Mouse (Mus musculus) cortical plate, adult 2 months (tissue): ENCODE results near the gene Plekhm3. TPM values are rescaled to one million over a fixed set of nuclear protein-coding genes. Genes with fewer than 3 reads are reported as not detected.

Experiments used
- H3K27ac ChIP-seq: fragments of 200-500 bp; 2 replicates; pipeline ENCODE4 v1.5.1; 2012; ENCODE audit warnings: low read length, control low read depth, inconsistent platforms; ENCODE audit not compliant: insufficient read depth
- H3K4me1 ChIP-seq: fragments of 200-500 bp; 2 replicates; pipeline ENCODE4 v1.6.1; 2011; ENCODE audit warnings: low read length; ENCODE audit not compliant: control insufficient read depth, insufficient read depth
- H3K4me3 ChIP-seq: fragments of 200-500 bp; 2 replicates; pipeline ENCODE4 v1.5.1; 2011; ENCODE audit warnings: mild to moderate bottlenecking, low read length, control low read depth; ENCODE audit not compliant: insufficient read depth
- CTCF ChIP-seq: fragments of 200-500 bp; IDR thresholded peaks from 2 replicates; pipeline ENCODE4 v1.5.1; 2011; ENCODE audit warnings: mild to moderate bottlenecking, control low read depth, low read length; ENCODE audit not compliant: insufficient read depth; ENCODE audit errors: extremely low read depth
- POLR2A ChIP-seq: fragments of 200-500 bp; IDR thresholded peaks from 2 replicates; pipeline ENCODE4 v1.6.1; 2011; ENCODE audit warnings: mild to moderate bottlenecking, low read length, control low read depth; ENCODE audit not compliant: insufficient read depth; ENCODE audit errors: extremely low read depth
- polyA plus RNA-seq: library from polyadenylated mRNA; depleted of rRNA; stranded (reverse); fragments of >200 nt; gene quantifications from 2 replicates; pipeline ENCODE4 v1.2.3, GENCODE M21; 2012

The Plekhm3 gene
- polyA plus RNA-seq, 1 experiment = 15.4 TPM

- H3K4me1 ChIP-seq = peaks cover 6% of the 10 kb centered on the region
- H3K27ac ChIP-seq = 0 out of 2 replicates have a peak overlapping the region, but pooled peaks have one; percentile 9
- TF ChIP-seq POLR2A (no peak), CTCF (no peak)
- no peak overlapping the region for H3K4me3 ChIP-seq
Observed at GRCm38 (mm10) chr1:64792521-64793233, 163.9 kb downstream of the Plekhm3 start.

GRCm38 (mm10) chr1:64791826-64792225, 164.8 kb downstream of the Plekhm3 start:
- H3K4me3 ChIP-seq = no peak overlapping the region
- H3K4me1 ChIP-seq = peaks cover 6% of the 10 kb centered on the region
- 0 out of 2 replicates have a peak overlapping the region, but pooled peaks have one; percentile 9 for H3K27ac ChIP-seq
- no peak for TF ChIP-seq CTCF

DNA sequence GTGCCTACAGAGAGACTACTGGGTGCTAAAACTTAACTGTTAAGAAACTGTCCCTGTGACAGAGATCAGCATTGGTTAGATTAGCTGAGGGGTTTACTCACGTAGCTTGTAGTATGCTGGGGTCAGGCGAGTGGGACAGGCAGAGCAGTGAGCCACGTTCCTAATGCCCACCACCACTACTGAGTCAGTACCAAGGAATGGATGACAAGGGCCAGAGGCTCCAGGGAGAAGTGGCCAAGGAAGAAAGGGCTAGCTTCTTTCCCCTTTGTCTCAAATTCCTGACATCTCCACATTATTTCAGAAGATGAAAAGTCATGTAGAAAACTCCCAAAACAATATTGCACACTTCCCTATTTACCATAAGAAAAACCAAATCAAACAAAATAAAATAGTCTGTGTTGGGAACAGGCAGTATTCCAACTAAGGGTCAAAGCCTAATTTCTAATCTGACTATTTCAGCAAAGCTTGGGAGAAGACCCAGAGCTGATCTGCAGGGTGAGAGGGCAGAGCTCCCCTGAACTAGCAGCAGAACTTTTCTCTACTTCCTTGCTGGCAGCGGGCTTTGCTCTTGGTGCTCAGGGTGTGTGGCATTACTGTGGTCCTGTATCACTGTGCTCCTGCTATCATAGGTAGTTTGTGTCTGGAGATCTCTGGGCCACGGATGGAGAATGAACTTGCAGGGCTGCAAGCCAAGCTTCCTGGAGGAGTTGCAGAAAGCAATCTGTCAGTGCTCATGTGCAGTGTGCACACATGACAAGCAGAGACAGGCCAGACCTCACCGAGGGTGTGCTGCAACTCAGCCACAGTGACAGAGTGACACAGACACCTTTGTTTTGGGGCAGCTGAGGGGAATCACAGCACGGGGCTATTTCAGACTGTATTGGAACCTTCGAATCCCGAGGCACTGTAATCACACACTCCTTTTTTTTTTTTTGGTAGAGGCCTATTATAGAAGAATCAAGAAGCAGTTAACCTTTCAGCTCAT, 165.5 kb downstream of the Plekhm3 start:
- Histone ChIP-seq H3K4me1 (peaks cover 6% of the 10 kb centered on the region), H3K27ac (no peak overlapping the region), H3K4me3 (no peak overlapping the region)
- no peak for TF ChIP-seq POLR2A
- TF ChIP-seq CTCF = no peak

GRCm38 (mm10) chr1:64787701-64788515, 168.7 kb downstream of the Plekhm3 start:
- Histone ChIP-seq H3K4me1 (peaks cover 5% of the 10 kb centered on the region), H3K27ac (no peak overlapping the region), H3K4me3 (no peak overlapping the region)
- TF ChIP-seq POLR2A = no peak
- TF ChIP-seq CTCF = no peak

DNA sequence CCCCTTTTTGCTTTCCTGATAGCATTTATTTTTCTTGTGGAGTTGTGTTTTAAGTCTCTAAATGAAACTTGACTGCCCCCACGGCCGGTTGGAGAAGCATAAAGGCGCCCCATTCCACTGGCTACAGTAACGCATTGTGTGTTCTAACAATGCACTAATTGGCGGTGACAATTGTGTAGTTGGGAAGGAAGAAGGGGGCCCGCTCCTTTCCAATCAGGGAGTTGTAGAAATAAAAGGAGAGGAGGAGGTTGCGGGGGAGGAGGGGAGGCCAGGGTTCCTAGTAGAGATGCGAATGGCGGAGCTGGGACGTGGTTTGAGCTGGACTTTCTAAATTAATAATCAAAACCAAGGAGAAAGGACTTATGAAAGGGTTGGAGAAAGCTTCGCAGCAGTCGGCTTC, 176.8 kb downstream of the Plekhm3 start:
- H3K4me3 ChIP-seq = no peak overlapping the region
- no peaks in the 10 kb centered on the region for H3K4me1 ChIP-seq
- H3K27ac ChIP-seq = no peak overlapping the region
- TF ChIP-seq POLR2A = no peak
- no peak for TF ChIP-seq CTCF

GRCm38 (mm10) chr1:64779415-64779814, 177.2 kb downstream of the Plekhm3 start:
- no peak for TF ChIP-seq CTCF
- no peak for TF ChIP-seq POLR2A
- H3K4me3 ChIP-seq = no peak overlapping the region

DNA sequence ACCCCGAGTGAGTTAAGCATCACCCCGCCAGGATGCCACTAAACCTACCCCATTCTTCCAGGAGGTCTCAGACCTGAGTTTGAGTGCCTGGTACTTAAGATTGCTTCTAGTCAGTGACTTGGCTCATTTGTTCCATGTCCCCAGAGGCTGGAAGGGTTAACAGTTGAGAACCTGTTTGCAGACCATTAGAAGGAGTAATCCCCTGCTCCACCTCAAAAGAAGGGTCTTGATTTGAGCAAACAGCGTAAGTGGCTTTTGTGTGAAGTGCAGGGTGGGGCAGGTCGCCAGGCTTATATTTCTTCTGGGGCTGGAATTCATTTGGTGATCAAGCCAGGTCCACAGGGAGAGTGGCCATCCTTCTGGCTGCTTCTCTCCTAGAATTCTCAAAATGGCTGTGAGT, 183.3 kb downstream of the Plekhm3 start:
- Histone ChIP-seq H3K4me1 (no peaks in the 10 kb centered on the region), H3K27ac (no peak overlapping the region), H3K4me3 (no peak overlapping the region)
- no peak for TF ChIP-seq POLR2A

More at GRCm38 (mm10) chr1:64779415-64779814, 177.2 kb downstream of the Plekhm3 start:
- no peaks in the 10 kb centered on the region for H3K4me1 ChIP-seq
- H3K27ac ChIP-seq = no peak overlapping the region

DNA sequence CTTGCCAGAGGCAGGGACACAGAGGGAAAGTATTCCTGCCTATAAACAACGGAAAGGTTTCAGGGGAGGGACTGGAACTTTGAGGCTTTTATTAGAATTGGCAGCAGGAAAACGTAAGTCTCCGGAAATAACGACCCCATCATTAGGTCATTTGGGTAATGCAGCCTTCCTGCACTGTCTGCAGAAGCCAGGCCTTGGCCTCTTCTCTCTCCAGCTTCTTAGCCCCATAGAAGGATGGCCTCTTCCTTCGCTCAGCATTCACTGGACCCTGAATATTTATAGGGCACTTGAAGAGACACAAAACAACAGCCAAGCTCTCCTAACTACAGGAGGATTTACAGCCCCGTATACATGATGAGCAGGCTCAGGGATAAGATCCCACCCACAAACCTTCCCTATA, 186.5 kb downstream of the Plekhm3 start:
- TF ChIP-seq POLR2A (no peak), CTCF (no peak)
- no peak overlapping the region for H3K4me3 ChIP-seq
- H3K27ac ChIP-seq = no peak overlapping the region
- no peaks in the 10 kb centered on the region for H3K4me1 ChIP-seq

DNA sequence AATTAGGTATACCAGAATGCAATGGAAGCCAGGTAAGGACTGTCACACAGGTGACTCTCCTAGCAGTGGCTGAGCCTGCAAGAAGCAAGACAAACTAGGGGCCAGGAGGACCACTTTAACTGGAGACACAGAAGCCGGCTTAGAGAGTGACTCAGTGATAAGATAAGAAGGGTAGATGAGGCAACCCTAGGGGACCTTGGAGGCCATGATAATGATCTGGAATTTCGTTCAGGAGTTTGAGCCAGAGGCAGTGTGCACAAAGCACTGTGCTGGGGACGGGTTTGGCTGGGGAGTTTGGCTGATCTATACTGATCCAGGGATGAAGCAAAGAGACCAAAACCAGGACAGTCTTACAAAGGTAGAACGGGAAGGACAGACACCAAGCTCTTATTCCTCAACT, 195.0 kb downstream of the Plekhm3 start:
- no peaks in the 10 kb centered on the region for H3K4me1 ChIP-seq
- H3K27ac ChIP-seq = no peak overlapping the region
- TF ChIP-seq CTCF = no peak
- TF ChIP-seq POLR2A = no peak
- no peak overlapping the region for H3K4me3 ChIP-seq
